Mouse (Mus musculus) kidney, embryonic 14.5 days (tissue): Measurements from ENCODE around the gene Rabl2. TPM values are rescaled to one million over a fixed set of nuclear protein-coding genes. Genes with fewer than 3 reads are reported as not detected.

Experiments
- ATAC-seq: fragments of 200-750 bp; cut with Nextera tagmentation; 2 replicates; pipeline ENCODE4 v1.8.0; 2017; ENCODE audit warnings: moderate number of reproducible peaks, mild to moderate bottlenecking, moderate TSS enrichment, moderate library complexity; ENCODE audit not compliant: low FRiP score, low TSS enrichment
- H3K27ac ChIP-seq: fragments of 300-500 bp; sonication (generic); 2 replicates; pipeline ENCODE4 v1.5.1; 2014; ENCODE audit warnings: low read depth, mild to moderate bottlenecking, low read length, moderate library complexity, mixed read lengths
- H3K27me3 ChIP-seq: fragments of 300-500 bp; sonication (generic); 2 replicates; pipeline ENCODE4 v1.6.1; 2014; ENCODE audit warnings: mild to moderate bottlenecking, low read length; ENCODE audit not compliant: control insufficient read depth, insufficient read depth
- H3K36me3 ChIP-seq: fragments of 300-500 bp; sonication (generic); 2 replicates; pipeline ENCODE4 v1.6.1; 2014; ENCODE audit warnings: low read length, mixed read lengths; ENCODE audit not compliant: control insufficient read depth, insufficient read depth
- H3K4me1 ChIP-seq: fragments of 300-500 bp; sonication (generic); 2 replicates; pipeline ENCODE4 v1.6.1; 2014; ENCODE audit warnings: low read length, mixed read lengths; ENCODE audit not compliant: control insufficient read depth, insufficient read depth
- H3K4me2 ChIP-seq: fragments of 300-500 bp; sonication (generic); replicated peaks from 2 replicates; pipeline ENCODE4 v1.6.1; 2014; ENCODE audit warnings: low read depth, mild to moderate bottlenecking, low read length
- H3K4me3 ChIP-seq: fragments of 300-500 bp; sonication (generic); 2 replicates; pipeline ENCODE4 v1.5.1; 2014; ENCODE audit warnings: mild to moderate bottlenecking, low read length
- H3K9ac ChIP-seq: fragments of 300-500 bp; sonication (generic); 2 replicates; pipeline ENCODE4 v1.6.1; 2014; ENCODE audit warnings: low read depth, mild to moderate bottlenecking, low read length, moderate library complexity
- H3K9me3 ChIP-seq: fragments of 300-500 bp; sonication (generic); 2 replicates; pipeline ENCODE4 v1.6.1; 2016; ENCODE audit warnings: low read length; ENCODE audit not compliant: control insufficient read depth
- WGBS: fragments of 180-500 bp; shearing (Covaris S2); extraction: QIAGEN DNeasy Blood & Tissue Kit; methylation state at CpG from one replicate; pipeline ENCODE4 v1.1.7; 2014; 5-methylcytosine and 5-hydroxymethylcytosine counted together
- polyA plus RNA-seq: library from polyadenylated mRNA; unstranded; fragments of >200 nt; fragmentation: Nextera tagmentation; extraction: Ambion mirVana; gene quantifications from 2 replicates; pipeline ENCODE4 v1.2.1, GENCODE M21; 2014

Gene Rabl2
- polyA plus RNA-seq, 1 experiment from 2014 or later = 66.2 TPM

- H3K9ac ChIP-seq = peak overlapping the region; percentile 70
- 2% methylated on average over 30 of the region's 30 CpGs for WGBS
- peak overlapping the region; percentile 93 for H3K4me3 ChIP-seq
- H3K9me3 ChIP-seq = no peaks in the 10 kb centered on the region
- H3K36me3 ChIP-seq = peaks cover 8% of the 10 kb centered on the region; the same call in 1 of the 2 replicates
- H3K4me2 ChIP-seq = peak overlapping the region; percentile 72
- ATAC-seq = peak; percentile 40
- peaks cover 8% of the 10 kb centered on the region; the same call in 1 of the 2 replicates for H3K4me1 ChIP-seq
- H3K27ac ChIP-seq = no peak overlapping the region
- no peaks in the 10 kb centered on the region for H3K27me3 ChIP-seq
These were observed 406 bp downstream of the Rabl2 start for GRCm38 (mm10) chr15:89591317-89591716.

GRCm38 (mm10) chr15:89589146-89589545 lies 2.6 kb downstream of the Rabl2 start:
- Histone ChIP-seq H3K4me2 (no peak overlapping the region), H3K36me3 (peaks cover 8% of the 10 kb centered on the region; the same call in 1 of the 2 replicates), H3K4me1 (peaks cover 8% of the 10 kb centered on the region; the same call in 1 of the 2 replicates), H3K27ac (no peak overlapping the region), H3K9me3 (no peaks in the 10 kb centered on the region), H3K4me3 (no peak overlapping the region), H3K27me3 (no peaks in the 10 kb centered on the region), H3K9ac (no peak overlapping the region)
- 71% methylated on average over 5 of the region's 5 CpGs for WGBS
- no peak for ATAC-seq

- Histone ChIP-seq H3K27me3 (no peaks in the 10 kb centered on the region), H3K4me3 (no peak overlapping the region), H3K9me3 (no peaks in the 10 kb centered on the region), H3K27ac (no peak overlapping the region), H3K36me3 (peaks cover 16% of the 10 kb centered on the region; the same call in 1 of the 2 replicates), H3K4me1 (peaks cover 3% of the 10 kb centered on the region; the same call in 1 of the 2 replicates), H3K4me2 (no peak overlapping the region), H3K9ac (no peak overlapping the region)
- no peak for ATAC-seq
- 89% methylated on average over 11 of the region's 11 CpGs for WGBS
These were observed 6.1 kb downstream of the Rabl2 start for GRCm38 (mm10) chr15:89585631-89586030.

- WGBS = 82% methylated on average over 5 of the region's 5 CpGs
These were observed 6.6 kb downstream of the Rabl2 start for GRCm38 (mm10) chr15:89585101-89585500.

GRCm38 (mm10) chr15:89582494-89582893 lies 9.2 kb downstream of the Rabl2 start:
- H3K4me2 ChIP-seq = no peak overlapping the region
- peaks cover 11% of the 10 kb centered on the region; the same call in 1 of the 2 replicates for H3K36me3 ChIP-seq
- 88% methylated on average over 7 of the region's 7 CpGs for WGBS
- no peaks in the 10 kb centered on the region for H3K4me1 ChIP-seq
- no peaks in the 10 kb centered on the region for H3K9me3 ChIP-seq
- no peak overlapping the region for H3K9ac ChIP-seq
- no peaks in the 10 kb centered on the region for H3K27me3 ChIP-seq
- H3K4me3 ChIP-seq = no peak overlapping the region
- no peak for ATAC-seq
- H3K27ac ChIP-seq = no peak overlapping the region

More at GRCm38 (mm10) chr15:89585101-89585500, 6.6 kb downstream of the Rabl2 start:
- Histone ChIP-seq H3K9ac (no peak overlapping the region), H3K4me2 (no peak overlapping the region), H3K4me3 (no peak overlapping the region), H3K9me3 (no peaks in the 10 kb centered on the region), H3K4me1 (no peaks in the 10 kb centered on the region), H3K36me3 (peaks cover 16% of the 10 kb centered on the region; the same call in 1 of the 2 replicates), H3K27me3 (no peaks in the 10 kb centered on the region), H3K27ac (no peak overlapping the region)
- no peak for ATAC-seq

GRCm38 (mm10) chr15:89572147-89572546 lies 19.6 kb downstream of the Rabl2 start:
- H3K4me2 ChIP-seq = no peak overlapping the region
- H3K9ac ChIP-seq = no peak overlapping the region
- no peaks in the 10 kb centered on the region for H3K36me3 ChIP-seq
- H3K27me3 ChIP-seq = no peaks in the 10 kb centered on the region
- no peak overlapping the region for H3K4me3 ChIP-seq
- no peak for ATAC-seq
- H3K27ac ChIP-seq = no peak overlapping the region
- H3K4me1 ChIP-seq = no peaks in the 10 kb centered on the region
- 61% methylated on average over 8 of the region's 8 CpGs for WGBS
- H3K9me3 ChIP-seq = no peaks in the 10 kb centered on the region

GRCm38 (mm10) chr15:89568114-89568513 lies 23.6 kb downstream of the Rabl2 start, which contains the start of gene Acr:
Gene Acr, plus strand, starts transcription at chr15:89568326.
- ATAC-seq = 0 out of 2 replicates have a peak, but pooled peaks have one; percentile 28
- Histone ChIP-seq H3K27ac (no peak within 1 kb of the TSS), H3K4me2 (no peak within 1 kb of the TSS), H3K9me3 (no peaks in the 10 kb centered on the region), H3K27me3 (no peaks in the 10 kb centered on the region), H3K9ac (no peak within 1 kb of the TSS), H3K4me3 (no peak within 1 kb of the TSS), H3K36me3 (no peaks in the 10 kb centered on the region), H3K4me1 (no peaks in the 10 kb centered on the region)
- 73% methylated on average over 6 of the region's 6 CpGs for WGBS

GRCm38 (mm10) chr15:89559202-89559731 lies 32.5 kb downstream of the Rabl2 start:
- Histone ChIP-seq H3K4me2 (no peak overlapping the region), H3K27ac (no peak overlapping the region), H3K27me3 (peaks cover 35% of the 10 kb centered on the region), H3K36me3 (no peaks in the 10 kb centered on the region), H3K9ac (no peak overlapping the region), H3K9me3 (no peaks in the 10 kb centered on the region), H3K4me1 (peaks cover 20% of the 10 kb centered on the region), H3K4me3 (no peak overlapping the region)
- WGBS = 46% methylated on average over 10 of the region's 10 CpGs
- no peak for ATAC-seq

- H3K36me3 ChIP-seq = peaks cover 2% of the 10 kb centered on the region; the same call in 1 of the 2 replicates
- peak; percentile 17; the same call in 1 of the 2 replicates for ATAC-seq
- peaks cover 35% of the 10 kb centered on the region for H3K27me3 ChIP-seq
- H3K4me3 ChIP-seq = peak overlapping the region; percentile 31
- 6% methylated on average over 34 of the region's 34 CpGs for WGBS
- H3K27ac ChIP-seq = no peak overlapping the region
- peaks cover 20% of the 10 kb centered on the region for H3K4me1 ChIP-seq
- peak overlapping the region; percentile 45 for H3K4me2 ChIP-seq
- H3K9ac ChIP-seq = no peak overlapping the region
- H3K9me3 ChIP-seq = no peaks in the 10 kb centered on the region
These were observed 33.7 kb downstream of the Rabl2 start for GRCm38 (mm10) chr15:89557996-89558390.
